Mouse (Mus musculus) bone marrow macrophage, adult 2 months (primary cell): ENCODE measurements around the gene Bicc1.

ENCODE experiments used
- CTCF ChIP-seq: IDR thresholded peaks from 2 replicates; pipeline ENCODE4 v1.5.1; 2012; ENCODE audit warnings: low read depth, mild to moderate bottlenecking, low read length, moderate library complexity
- POLR2A ChIP-seq: IDR thresholded peaks from 2 replicates; pipeline ENCODE4 v1.6.1; 2012; ENCODE audit warnings: mild to moderate bottlenecking, low read depth, low read length, borderline replicate concordance

- no peak for TF ChIP-seq CTCF
- no peak for TF ChIP-seq POLR2A
Observed at GRCm38 (mm10) chr10:71159676-71160235, at the start of gene Bicc1.
